Mouse (Mus musculus): ENCODE data around the gene Napa.

GRCm38 (mm10) chr7:16120262-16120600, 22.0 kb downstream of the Napa start:
- TF ChIP-seq CTCF (IDR thresholded peaks at IDR 0.05; ENCODE audit: low read depth), result no peak
- no peak for TF ChIP-seq EP300 (IDR thresholded peaks at IDR 0.05; ENCODE audit: low read depth)
